Comparison of ENCODE assay signal across 8 mouse cellular contexts in the genomic region with DNA sequence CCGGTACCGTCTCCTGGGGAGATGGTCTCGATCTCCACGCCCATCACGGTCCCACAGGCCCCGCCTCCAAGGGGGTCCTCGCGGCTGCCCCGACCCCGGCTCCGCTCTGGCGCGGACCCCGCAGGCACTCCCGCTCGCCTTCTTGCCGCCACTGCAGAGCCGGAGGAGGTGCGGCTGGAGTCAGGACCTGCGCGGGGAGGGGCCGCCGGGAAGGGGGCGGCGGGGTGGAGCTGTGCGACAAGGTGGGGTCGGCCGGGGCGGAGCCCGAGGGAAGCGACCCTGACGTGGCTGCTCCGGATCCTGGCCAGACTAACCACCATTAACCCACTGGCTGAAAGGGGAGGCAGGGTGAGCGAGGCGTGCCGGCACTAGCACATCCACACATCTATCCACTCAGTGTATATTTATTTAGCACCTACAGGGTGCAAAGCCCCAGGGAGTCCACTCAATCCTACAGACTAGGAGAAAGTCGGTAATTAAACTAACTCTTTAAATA. TPM values are rescaled to one million over a fixed set of nuclear protein-coding genes. Genes with fewer than 3 reads are reported as not detected.
DNase-seq lines count a peak whose midpoint lies in the region; ATAC-seq lines count a peak whose summit lies in the region.

A gene (minus strand): TSS at position 200 of the 496 bp plus-strand sequence.

- peaks cover 12% of the 10 kb centered on the region for H3K4me1 ChIP-seq in intestine, embryonic 14.5 days (replicated peaks; ENCODE audit: control insufficient read depth, insufficient read depth, low read length)
- peaks cover 10% of the 10 kb centered on the region; the same call in 1 of the 2 replicates for H3K4me1 ChIP-seq in limb, embryonic 11.5 days (ENCODE audit: control insufficient read depth, insufficient read depth, low read length)
- peaks cover 11% of the 10 kb centered on the region for H3K4me1 ChIP-seq in midbrain, embryonic 11.5 days (ENCODE audit: control insufficient read depth, insufficient read depth, low read length)
- peaks cover 8% of the 10 kb centered on the region for H3K4me1 ChIP-seq in stomach, embryonic 16.5 days (ENCODE audit: control insufficient read depth, insufficient read depth, low read length)

- under 1% methylated on average over 37 of the region's 37 CpGs for WGBS in intestine, embryonic 14.5 days
- 0% methylated on average over 31 of the region's 37 CpGs for WGBS in limb, embryonic 11.5 days
- WGBS in midbrain, embryonic 11.5 days, result under 1% methylated on average over 35 of the region's 37 CpGs
- 0% methylated on average over 37 of the region's 37 CpGs for WGBS in stomach, embryonic 16.5 days

- peak; percentile 39 for DNase-seq in layer of hippocampus, adult 11-12 months (ENCODE audit: low spot score)
- DNase-seq in layer of hippocampus, adult 9-10 months (ENCODE audit: low spot score), result no peak
- peak; percentile 77 to 81 for DNase-seq in cerebellum, postnatal 14 days
- peak; percentile 49 for DNase-seq in gastrocnemius, postnatal 14 days
- peak; percentile 82 for DNase-seq in intestine, embryonic 14.5 days (ENCODE audit: low spot score)
- peak; percentile 86 for DNase-seq in limb, embryonic 11.5 days (ENCODE audit: low spot score)
- peak; percentile 94 for DNase-seq in midbrain, embryonic 11.5 days (ENCODE audit: low spot score, missing footprints)

- no peaks in the 10 kb centered on the region for H3K36me3 ChIP-seq in intestine, embryonic 14.5 days (ENCODE audit: control insufficient read depth, insufficient read depth, low read length)
- no peaks in the 10 kb centered on the region for H3K36me3 ChIP-seq in limb, embryonic 11.5 days (ENCODE audit: control insufficient read depth, insufficient read depth, low read length)
- no peaks in the 10 kb centered on the region for H3K36me3 ChIP-seq in midbrain, embryonic 11.5 days (ENCODE audit: control insufficient read depth, insufficient read depth, low read length)
- no peaks in the 10 kb centered on the region for H3K36me3 ChIP-seq in stomach, embryonic 16.5 days (ENCODE audit: control insufficient read depth, insufficient read depth, low read length)

- H3K4me2 ChIP-seq in intestine, embryonic 14.5 days (ENCODE audit: low read length), result peak within 1 kb of the TSS; percentile 95
- peak within 1 kb of the TSS; percentile 82 for H3K4me2 ChIP-seq in limb, embryonic 11.5 days (ENCODE audit: low read depth, severe bottlenecking)
- H3K4me2 ChIP-seq in midbrain, embryonic 11.5 days, result peak within 1 kb of the TSS; percentile 93
- H3K4me2 ChIP-seq in stomach, embryonic 16.5 days (ENCODE audit: low read depth, low read length), result peak within 1 kb of the TSS; percentile 94

- 0 out of 2 replicates have a peak, but pooled peaks cover 3% of the 10 kb centered on the region for H3K27me3 ChIP-seq in intestine, embryonic 14.5 days (replicated peaks; ENCODE audit: control insufficient read depth, insufficient read depth, low read length)
- no peaks in the 10 kb centered on the region for H3K27me3 ChIP-seq in limb, embryonic 11.5 days (ENCODE audit: control insufficient read depth, insufficient read depth, low read length)
- H3K27me3 ChIP-seq in midbrain, embryonic 11.5 days (ENCODE audit: control insufficient read depth, insufficient read depth, low read length), result peaks cover 13% of the 10 kb centered on the region
- H3K27me3 ChIP-seq in stomach, embryonic 16.5 days (ENCODE audit: control insufficient read depth, insufficient read depth, low read length), result no peaks in the 10 kb centered on the region

- peak within 1 kb of the TSS; percentile 69 for H3K4me3 ChIP-seq in intestine, embryonic 14.5 days (ENCODE audit: low read depth, low read length)
- H3K4me3 ChIP-seq in limb, embryonic 11.5 days (ENCODE audit: low read depth, low read length), result peak within 1 kb of the TSS; percentile 70
- H3K4me3 ChIP-seq in midbrain, embryonic 11.5 days (ENCODE audit: low read depth, low read length), result peak within 1 kb of the TSS; percentile 69
- peak within 1 kb of the TSS; percentile 67 for H3K4me3 ChIP-seq in stomach, embryonic 16.5 days (replicated peaks; ENCODE audit: low read length)

- H3K9me3 ChIP-seq in intestine, embryonic 14.5 days (ENCODE audit: control insufficient read depth, low read length), result no peaks in the 10 kb centered on the region
- no peaks in the 10 kb centered on the region for H3K9me3 ChIP-seq in limb, embryonic 11.5 days (ENCODE audit: control insufficient read depth, low read length)
- no peaks in the 10 kb centered on the region for H3K9me3 ChIP-seq in midbrain, embryonic 11.5 days (ENCODE audit: control insufficient read depth, low read length)
- no peaks in the 10 kb centered on the region for H3K9me3 ChIP-seq in stomach, embryonic 16.5 days (replicated peaks; ENCODE audit: control insufficient read depth, low read length)

- H3K27ac ChIP-seq in intestine, embryonic 14.5 days (ENCODE audit: low read depth), result no peak within 1 kb of the TSS; the same call in 1 of the 2 replicates
- no peak within 1 kb of the TSS for H3K27ac ChIP-seq in limb, embryonic 11.5 days (replicated peaks; ENCODE audit: low read depth, low read length)
- H3K27ac ChIP-seq in midbrain, embryonic 11.5 days (ENCODE audit: low read depth, low read length), result no peak within 1 kb of the TSS
- H3K27ac ChIP-seq in stomach, embryonic 16.5 days (ENCODE audit: low read length), result no peak within 1 kb of the TSS

- intact Hi-C loops in gastrocnemius, postnatal 14 days (cut with DNase I; ENCODE audit: low total_unique reads), result no loop called here

- H3K9ac ChIP-seq in intestine, embryonic 14.5 days (ENCODE audit: low read length), result peak within 1 kb of the TSS; percentile 45
- H3K9ac ChIP-seq in limb, embryonic 11.5 days (ENCODE audit: low read length), result peak within 1 kb of the TSS; percentile 66
- H3K9ac ChIP-seq in midbrain, embryonic 11.5 days (ENCODE audit: low read length), result peak within 1 kb of the TSS; percentile 78
- H3K9ac ChIP-seq in stomach, embryonic 16.5 days (ENCODE audit: low read length), result peak within 1 kb of the TSS; percentile 83

- ATAC-seq in intestine, embryonic 14.5 days (replicated peaks; ENCODE audit: low FRiP score, low TSS enrichment, low read depth), result peak; percentile 79
- ATAC-seq in limb, embryonic 11.5 days (ENCODE audit: insufficient number of reproducible peaks, low FRiP score, low TSS enrichment, low read depth), result peak; percentile 78
- ATAC-seq in midbrain, embryonic 11.5 days (ENCODE audit: low FRiP score), result peak; percentile 69
- ATAC-seq in stomach, embryonic 16.5 days (ENCODE audit: insufficient read depth, low FRiP score), result peak; percentile 71

RNA-seq across cellular contexts. Expression of the gene that starts here (rescaled TPM):
- 1 to 10 TPM; 1.0 to 1.7 TPM for total RNA-seq in gastrocnemius, postnatal 14 days (2021)
- 11.2 and 14.5 TPM in 2 replicates for polyA plus RNA-seq in intestine, embryonic 14.5 days (2014; fragmentation: Nextera tagmentation; extraction: Ambion mirVana)
- 8.6 and 9.0 TPM in 2 replicates for polyA plus RNA-seq in limb, embryonic 11.5 days (2014; fragmentation: Nextera tagmentation; extraction: Ambion mirVana)
- polyA plus RNA-seq in midbrain, embryonic 11.5 days (2014; fragmentation: Nextera tagmentation; extraction: Ambion mirVana), result 6.3 and 9.0 TPM in 2 replicates
- polyA plus RNA-seq in stomach, embryonic 16.5 days (2015; fragmentation: Nextera tagmentation; extraction: Ambion mirVana), result 7.1 and 7.5 TPM in 2 replicates
